Mouse (Mus musculus) neutrophil, adult 5-6 weeks (primary cell): ENCODE data around the gene Csnk1g2. TPM values are rescaled to one million over a fixed set of nuclear protein-coding genes. Genes with fewer than 3 reads are reported as not detected.
"Not testable (repeated sequence)": the region's sequence is repeated elsewhere in the genome, so short reads cannot be mapped to it uniquely, and the experiment has no call there.

ENCODE experiments used
- ATAC-seq: fragments of 151-379, 151-347 bp; 2 replicates; pipeline ENCODE4 v1.8.0; 2017; ENCODE audit warnings: mild to moderate bottlenecking, moderate TSS enrichment; ENCODE audit not compliant: insufficient number of reproducible peaks, poor library complexity, low FRiP score, severe bottlenecking; ENCODE audit errors: extremely low read depth
- total RNA-seq: library from RNA; stranded (forward); fragments of 200-1000 nt; gene quantifications from 2 replicates; pipeline ENCODE4 v1.2.3, GENCODE M21; 2017

Gene Csnk1g2
- total RNA-seq, 1 experiment from 2014 or later: 216 TPM

GRCm38 (mm10) chr10:80619465-80620244, 3.0 kb upstream of the Csnk1g2 start:
- ATAC-seq: no peak

DNA sequence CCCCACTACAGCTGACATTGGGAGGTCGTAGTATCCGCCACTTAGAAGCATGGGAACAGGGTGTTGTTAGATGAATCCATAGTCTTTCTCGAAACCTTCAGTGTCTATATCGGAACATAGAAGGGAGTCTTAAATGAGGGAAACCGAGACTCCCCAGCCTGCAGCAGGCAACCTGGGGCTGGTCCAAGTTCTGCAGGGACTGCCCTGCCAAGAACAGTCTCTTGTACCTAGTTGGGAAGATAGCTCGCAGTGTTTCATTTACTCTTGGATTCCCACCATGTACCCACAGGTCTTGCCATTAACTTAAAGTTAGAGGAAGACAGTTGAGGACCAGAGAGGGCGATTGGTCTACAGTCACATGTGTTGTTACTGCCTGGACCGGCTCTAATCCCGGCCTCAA, 2.3 kb upstream of the Csnk1g2 start:
- no peak for ATAC-seq

- ATAC-seq: no peak
These were observed 1.6 kb upstream of the Csnk1g2 start for GRCm38 (mm10) chr10:80620796-80621689.

GRCm38 (mm10) chr10:80621690-80621939, 1.0 kb upstream of the Csnk1g2 start:
- no peak for ATAC-seq

- ATAC-seq: peak; percentile 84
These were observed 538 bp upstream of the Csnk1g2 start for GRCm38 (mm10) chr10:80621940-80622660.

DNA sequence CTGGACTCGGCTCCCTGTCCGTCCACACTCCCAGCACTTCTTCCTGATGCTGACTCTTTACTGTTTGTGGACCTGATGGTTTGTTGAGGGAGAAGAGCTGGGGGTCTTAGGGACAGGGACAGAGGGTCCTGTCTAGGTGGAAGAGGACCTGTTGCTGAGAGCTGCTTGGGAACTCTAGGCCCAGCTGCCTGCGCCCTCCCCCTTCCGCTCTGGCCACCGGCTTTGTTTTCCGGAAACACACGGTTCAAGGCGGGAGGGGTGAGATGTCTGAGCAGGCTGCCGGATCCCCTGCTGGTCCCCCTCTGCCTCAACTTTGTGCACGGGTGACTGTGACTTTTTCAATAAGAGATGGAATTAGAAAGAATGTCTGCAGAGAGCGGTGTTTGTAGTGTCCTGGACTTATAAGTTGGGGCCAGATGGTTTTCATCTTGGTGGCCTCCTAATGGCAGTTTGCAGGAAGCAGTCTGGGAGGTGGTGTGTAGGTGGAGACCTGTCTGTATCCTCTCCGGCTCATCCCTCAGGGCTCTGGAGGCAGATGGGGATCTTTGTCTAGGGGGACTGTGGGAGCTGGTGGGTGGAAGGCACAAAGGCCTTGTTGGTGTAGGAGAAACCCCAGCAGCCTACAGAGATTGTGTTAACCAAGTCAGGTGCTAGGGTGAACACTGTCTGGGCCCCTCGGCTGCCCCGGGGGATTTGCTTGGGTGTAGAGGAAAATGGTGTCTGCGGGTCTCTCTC, 986 bp downstream of the Csnk1g2 start:
- ATAC-seq: 0 out of 2 replicates have a peak, but pooled peaks have one; percentile 4

- ATAC-seq: no peak
These were observed 3.1 kb downstream of the Csnk1g2 start for GRCm38 (mm10) chr10:80625764-80626163.

GRCm38 (mm10) chr10:80627685-80628084, 5.0 kb downstream of the Csnk1g2 start:
- ATAC-seq: no peak

DNA sequence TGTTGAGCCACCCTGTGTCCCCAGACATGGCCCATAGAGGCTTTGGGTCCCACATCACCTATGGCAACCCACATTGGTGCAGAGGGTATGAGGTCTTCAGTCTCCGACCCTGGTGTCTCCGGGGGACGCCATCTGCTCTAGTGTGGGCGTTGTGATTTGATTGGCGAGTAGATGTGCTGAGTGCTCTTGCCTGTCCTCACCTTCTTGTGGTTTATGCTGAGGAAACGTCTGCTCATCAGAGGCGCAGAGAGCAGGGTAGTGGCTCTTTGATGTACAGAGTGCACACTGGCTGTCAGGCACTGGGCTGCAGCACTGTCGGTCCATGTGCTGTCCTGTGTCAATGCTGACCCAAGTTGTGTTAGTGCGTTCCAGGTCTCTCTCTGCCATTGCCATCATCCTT, 6.3 kb downstream of the Csnk1g2 start:
- peak; percentile 4; the same call in 1 of the 2 replicates for ATAC-seq

DNA sequence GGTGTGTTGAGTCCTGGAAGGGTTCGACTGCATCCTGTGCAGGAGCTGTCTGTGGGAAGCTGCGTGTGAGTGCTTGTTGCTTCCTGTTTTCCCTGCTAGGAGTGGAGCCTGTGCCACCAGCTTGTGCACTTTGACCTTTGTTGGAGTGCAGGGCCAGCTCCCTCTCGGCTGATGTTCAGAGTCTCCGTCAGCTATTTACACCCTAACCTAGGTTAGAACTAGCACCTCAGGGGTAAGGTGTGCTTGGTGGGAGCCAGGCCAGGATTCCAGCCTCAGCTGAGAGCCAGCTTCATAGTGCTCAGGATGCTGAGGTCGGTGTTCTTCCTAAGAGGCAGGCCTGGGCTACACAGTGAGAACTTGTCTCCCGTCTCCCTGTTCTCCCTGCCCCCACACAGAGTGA, 12.7 kb downstream of the Csnk1g2 start:
- no peak for ATAC-seq

DNA sequence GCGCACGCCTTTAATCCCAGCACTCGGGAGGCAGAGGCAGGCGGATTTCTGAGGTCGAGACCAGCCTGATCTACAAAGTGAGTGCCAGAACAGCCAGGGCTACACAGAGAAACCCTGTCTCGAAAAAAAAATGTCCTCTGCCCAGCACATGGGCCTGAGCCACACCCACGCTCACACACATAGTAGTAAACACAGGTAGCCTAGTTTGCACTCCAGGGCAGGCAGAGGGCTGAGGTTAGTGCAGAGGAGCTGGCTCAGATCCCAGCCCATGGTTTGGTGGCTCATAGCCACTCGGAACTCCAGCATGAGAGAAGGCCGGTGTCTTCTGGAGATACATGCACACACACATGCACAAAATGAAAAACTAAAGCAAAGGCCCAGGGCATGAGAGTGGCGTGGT, 24.3 kb downstream of the Csnk1g2 start:
- no peak for ATAC-seq

DNA sequence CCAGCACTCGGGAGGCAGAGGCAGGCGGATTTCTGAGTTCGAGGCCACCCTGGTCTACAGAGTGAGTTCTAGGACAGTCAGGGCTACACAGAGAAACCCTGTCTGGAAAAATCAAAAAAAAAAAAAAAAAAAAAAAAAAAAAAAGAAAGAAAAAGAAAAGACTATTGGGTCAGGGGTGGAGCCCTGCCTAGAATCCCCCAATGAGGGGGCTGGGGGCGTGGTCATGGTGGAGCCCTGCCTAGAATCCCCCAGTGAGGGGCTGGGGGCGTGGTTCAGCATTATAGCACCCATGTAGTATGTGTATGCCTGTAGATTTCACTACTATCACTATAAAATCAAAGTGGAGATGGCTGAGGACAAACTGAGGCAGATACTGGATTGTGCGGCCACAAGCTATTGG, 27.3 kb downstream of the Csnk1g2 start:
- ATAC-seq: not testable (repeated sequence)

GRCm38 (mm10) chr10:80650392-80650791, 27.8 kb downstream of the Csnk1g2 start:
- ATAC-seq: no peak

DNA sequence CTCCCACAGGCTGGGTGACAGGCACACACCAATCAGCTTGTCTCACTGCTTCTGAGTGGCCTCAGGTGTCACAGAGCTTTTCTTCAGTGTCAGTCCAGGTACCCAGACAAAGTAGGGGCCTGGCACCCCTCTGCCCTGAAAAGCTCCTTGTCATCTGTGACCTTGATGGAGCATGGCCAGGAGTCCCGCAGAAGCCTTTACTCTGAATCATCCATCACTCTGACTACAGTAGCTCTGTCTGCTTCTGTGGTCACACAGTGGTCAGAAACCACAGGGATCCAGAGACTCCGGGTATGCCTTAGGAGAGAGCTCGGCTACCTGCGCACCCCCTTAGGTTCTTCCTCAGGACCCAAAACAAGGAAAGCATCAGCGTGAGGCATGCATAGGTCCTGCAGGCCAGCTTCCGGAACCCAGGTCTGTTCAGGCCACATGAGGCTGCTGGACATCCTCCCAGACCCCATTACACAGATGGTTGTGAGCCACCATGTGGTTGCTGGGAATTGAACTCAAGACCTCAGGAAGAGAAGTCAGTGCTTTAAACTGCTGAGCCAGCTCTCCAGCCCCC, 30.6 kb downstream of the Csnk1g2 start:
- no peak for ATAC-seq

- no peak for ATAC-seq
These were observed 32.2 kb downstream of the Csnk1g2 start for GRCm38 (mm10) chr10:80654866-80655265.

DNA sequence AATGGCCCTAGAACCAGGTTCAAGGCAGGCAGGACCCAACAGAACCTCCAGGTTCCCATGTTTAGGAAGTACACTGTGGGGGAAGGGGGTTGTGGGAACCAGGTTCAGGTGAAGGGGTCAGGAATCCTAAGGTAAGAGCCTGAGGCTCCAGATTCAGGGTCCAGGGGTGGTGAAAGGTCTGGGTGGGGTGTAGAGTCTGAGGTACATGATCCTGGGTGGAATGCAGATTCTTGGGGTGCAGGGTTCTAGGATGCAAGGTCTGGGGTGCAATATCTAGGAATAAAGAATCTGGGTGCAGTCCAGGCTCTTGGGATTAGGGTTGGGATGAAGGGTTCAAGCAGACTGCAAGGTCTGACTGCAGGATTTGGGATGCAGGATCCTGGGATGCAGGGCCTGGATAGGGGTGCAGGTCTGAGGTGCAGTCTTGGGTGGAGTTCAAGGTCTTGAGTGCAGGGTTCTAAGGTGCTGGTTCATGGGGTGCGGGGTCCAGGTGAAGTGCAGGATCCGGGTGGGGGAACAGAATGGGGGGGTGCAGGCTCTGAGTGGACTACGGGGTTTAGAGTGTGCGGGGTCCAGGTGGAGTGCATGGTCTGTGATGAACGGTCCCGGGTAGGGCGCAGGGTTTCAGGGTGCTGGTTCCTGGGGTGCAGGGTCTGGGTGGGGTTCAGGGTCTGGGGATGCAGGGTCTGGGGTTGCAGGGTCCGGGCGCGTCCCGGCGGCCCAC, 32.9 kb downstream of the Csnk1g2 start:
- ATAC-seq: no peak

GRCm38 (mm10) chr10:80656130-80656862, 33.7 kb downstream of the Csnk1g2 start:
- ATAC-seq: peak; percentile 71
